In genomic region chrX:153932586-153932985, GRCm38 (mm10) we compare ENCODE assay signal across 12 mouse cellular contexts.
DNase-seq lines count a peak whose midpoint lies in the region; ATAC-seq and TF ChIP-seq lines count a peak whose summit lies in the region.
"Had no signal": no experiment of that assay in that cellular context is flagged by ENCODE, and none has a peak within 500 bp of the region (broad histone marks: within the 10 kb centered on the region; RNA-seq: fewer than 3 reads in every experiment).

No protein-coding gene starts in this region.

- TF ChIP-seq CTCF in heart, adult 2 months (IDR thresholded peaks at IDR 0.05): peak; percentile 8; the same call in 1 of the 2 replicates

- no peak for TF ChIP-seq EP300 in heart, adult 2 months (IDR thresholded peaks at IDR 0.05; ENCODE audit: insufficient read depth, low read depth, low read length)

- no peak overlapping the region for H3K4me2 ChIP-seq in midbrain, embryonic 14.5 days (ENCODE audit: low read length)
- H3K4me2 ChIP-seq: neural tube, embryonic 12.5 days had no signal

- H3K9me3 ChIP-seq in midbrain, embryonic 14.5 days (ENCODE audit: control insufficient read depth, low read length): no peaks in the 10 kb centered on the region
- no peaks in the 10 kb centered on the region; the same call in 1 of the 2 replicates for H3K9me3 ChIP-seq in midbrain, embryonic 10.5 days (replicated peaks)
- H3K9me3 ChIP-seq in megakaryocyte, embryonic 14.5 days: no peaks in the 10 kb centered on the region
- H3K9me3 ChIP-seq in limb, embryonic 10.5 days (replicated peaks): no peaks in the 10 kb centered on the region
- H3K9me3 ChIP-seq: neural tube, embryonic 12.5 days had no signal

- intact Hi-C loops in heart, adult 2 months (cut with DNase I): no loop called here

- no peak overlapping the region for H3K4me3 ChIP-seq in heart, adult 2 months
- H3K4me3 ChIP-seq in midbrain, embryonic 14.5 days (replicated peaks; ENCODE audit: low read depth, low read length): no peak overlapping the region
- no peak overlapping the region for H3K4me3 ChIP-seq in midbrain, embryonic 10.5 days
- peak overlapping the region; percentile 0 for H3K4me3 ChIP-seq in megakaryocyte, embryonic 14.5 days (replicated peaks)
- no peak overlapping the region for H3K4me3 ChIP-seq in limb, embryonic 10.5 days
- H3K4me3 ChIP-seq: neural tube, embryonic 12.5 days had no signal

- no peak for DNase-seq in heart, adult 2 months
- no peak for DNase-seq in heart, adult 8-10 months (ENCODE audit: low spot score)
- DNase-seq in midbrain, embryonic 14.5 days: peak; percentile 0
- DNase-seq in midbrain, embryonic 10.5 days (ENCODE audit: low spot score): no peak
- peak; percentile 68 for DNase-seq in thymus, postnatal 25 days
- no peak for DNase-seq in limb, embryonic 10.5 days (ENCODE audit: low spot score)
- DNase-seq: adrenal gland, postnatal 25 days; cerebellum, postnatal 25 days; heart, postnatal 14 days had no signal

- no peaks in the 10 kb centered on the region for H3K36me3 ChIP-seq in heart, adult 2 months (ENCODE audit: control insufficient read depth, insufficient read depth, low read length)
- no peaks in the 10 kb centered on the region for H3K36me3 ChIP-seq in midbrain, embryonic 14.5 days (ENCODE audit: control insufficient read depth, insufficient read depth, low read length)
- H3K36me3 ChIP-seq in midbrain, embryonic 10.5 days: no peaks in the 10 kb centered on the region
- no peaks in the 10 kb centered on the region for H3K36me3 ChIP-seq in megakaryocyte, embryonic 14.5 days (replicated peaks; ENCODE audit: low read length)
- no peaks in the 10 kb centered on the region for H3K36me3 ChIP-seq in limb, embryonic 10.5 days
- H3K36me3 ChIP-seq: neural tube, embryonic 12.5 days had no signal

- H3K79me2 ChIP-seq in heart, adult 2 months (replicated peaks; ENCODE audit: control insufficient read depth, insufficient read depth, low read length): no peaks in the 10 kb centered on the region

- no peaks in the 10 kb centered on the region for H3K4me1 ChIP-seq in heart, adult 2 months (ENCODE audit: control insufficient read depth, insufficient read depth, low read length)
- H3K4me1 ChIP-seq in midbrain, embryonic 14.5 days (ENCODE audit: control insufficient read depth, insufficient read depth, low read length): no peaks in the 10 kb centered on the region
- no peaks in the 10 kb centered on the region for H3K4me1 ChIP-seq in midbrain, embryonic 10.5 days
- H3K4me1 ChIP-seq in megakaryocyte, embryonic 14.5 days: no peaks in the 10 kb centered on the region
- no peaks in the 10 kb centered on the region for H3K4me1 ChIP-seq in limb, embryonic 10.5 days
- H3K4me1 ChIP-seq: neural tube, embryonic 12.5 days had no signal

- no peak for TF ChIP-seq POLR2A in heart, adult 2 months (IDR thresholded peaks at IDR 0.05; ENCODE audit: insufficient read depth, low read depth, low read length)

- H3K9ac ChIP-seq in heart, adult 2 months (ENCODE audit: low read depth, low read length): no peak overlapping the region
- no peak overlapping the region for H3K9ac ChIP-seq in midbrain, embryonic 14.5 days (replicated peaks; ENCODE audit: low read length)
- H3K9ac ChIP-seq: neural tube, embryonic 12.5 days had no signal

- no peak for ATAC-seq in midbrain, embryonic 14.5 days (ENCODE audit: low FRiP score, low TSS enrichment)
- no peak for ATAC-seq in frontal cortex, adult (ENCODE audit: low TSS enrichment)

- H3K27ac ChIP-seq in heart, adult 2 months: no peak overlapping the region
- H3K27ac ChIP-seq in midbrain, embryonic 14.5 days (replicated peaks; ENCODE audit: low read depth, low read length): no peak overlapping the region
- H3K27ac ChIP-seq in midbrain, embryonic 10.5 days (replicated peaks): no peak overlapping the region
- H3K27ac ChIP-seq in limb, embryonic 10.5 days: no peak overlapping the region
- H3K27ac ChIP-seq: neural tube, embryonic 12.5 days had no signal

- 66% methylated on average over 2 of the region's 2 CpGs for WGBS in heart, adult 2 months
- WGBS in midbrain, embryonic 14.5 days: 74% methylated on average over 2 of the region's 2 CpGs
- 79% methylated on average over 2 of the region's 2 CpGs for WGBS in midbrain, embryonic 10.5 days
- WGBS in limb, embryonic 10.5 days: 89% methylated on average over 2 of the region's 2 CpGs

- H3K27me3 ChIP-seq in heart, adult 2 months (ENCODE audit: control insufficient read depth, insufficient read depth, low read length): no peaks in the 10 kb centered on the region
- no peaks in the 10 kb centered on the region for H3K27me3 ChIP-seq in midbrain, embryonic 14.5 days (ENCODE audit: control insufficient read depth, insufficient read depth, low read length)
- H3K27me3 ChIP-seq in midbrain, embryonic 10.5 days (ENCODE audit: low read depth, poor library complexity, severe bottlenecking): no peaks in the 10 kb centered on the region
- H3K27me3 ChIP-seq in megakaryocyte, embryonic 14.5 days (replicated peaks): peaks cover 54% of the 10 kb centered on the region
- no peaks in the 10 kb centered on the region for H3K27me3 ChIP-seq in limb, embryonic 10.5 days (ENCODE audit: low read depth, poor library complexity, severe bottlenecking)
- H3K27me3 ChIP-seq: neural tube, embryonic 12.5 days had no signal

Comparison
In these comparisons a context has a peak if more than half of its experiments do, and no peak if none do; other contexts are left out.
1. DNase-seq: peak in midbrain, embryonic 14.5 days (single experiment) and thymus, postnatal 25 days (single experiment); none in heart, adult 2 months (0 of 2), heart, adult 8-10 months (single experiment), midbrain, embryonic 10.5 days (single experiment) and limb, embryonic 10.5 days (single experiment).